Mouse (Mus musculus): ENCODE measurements around the gene Glyatl3. TPM values are rescaled to one million over a fixed set of nuclear protein-coding genes. Genes with fewer than 3 reads are reported as not detected.

Glyatl3 gene
- polyA plus RNA-seq, 1 experiment, result not detected

- Histone ChIP-seq H3K36me3 (ENCODE audit: control insufficient read depth, insufficient read depth, low read length) (no peaks in the 10 kb centered on the region), H3K27ac (ENCODE audit: insufficient read depth, low read length) (peak within 1 kb of the TSS; percentile 53), H3K4me1 (ENCODE audit: control insufficient read depth, insufficient read depth, insufficient read length) (no peaks in the 10 kb centered on the region), H3K4me3 (ENCODE audit: extremely low read depth, insufficient read depth, insufficient read length) (peak within 1 kb of the TSS; percentile 57), H3K27me3 (ENCODE audit: control insufficient read depth, insufficient read depth, low read length) (no peaks in the 10 kb centered on the region)
- TF ChIP-seq CTCF (IDR thresholded peaks at IDR 0.05; ENCODE audit: extremely low read depth, insufficient read depth, insufficient read length, insufficient replicate concordance), result no peak
- TF ChIP-seq POLR2A (IDR thresholded peaks at IDR 0.05; ENCODE audit: low read depth, low read length), result no peak
- peak in 1 of 2 experiments; percentile 4 for DNase-seq (ENCODE audit: low read depth in 1 of 2, low spot score in 2 of 2)
- 1% methylated on average over 40 of the region's 40 CpGs for WGBS
These were observed 34.0 kb downstream of the Glyatl3 start, which contains the start of gene 9130008F23Rik for GRCm38 (mm10) chr17:40879924-40880691. TSS of gene 9130008F23Rik (minus strand) at chr17:40880559.

- no peak for DNase-seq (ENCODE audit: low read depth in 1 of 2, low spot score in 2 of 2)
- no peak for TF ChIP-seq POLR2A (IDR thresholded peaks at IDR 0.05; ENCODE audit: low read depth, low read length)
- TF ChIP-seq CTCF (IDR thresholded peaks at IDR 0.05; ENCODE audit: extremely low read depth, insufficient read depth, insufficient read length, insufficient replicate concordance), result no peak
- Histone ChIP-seq H3K36me3 (ENCODE audit: control insufficient read depth, insufficient read depth, low read length) (no peaks in the 10 kb centered on the region), H3K27me3 (ENCODE audit: control insufficient read depth, insufficient read depth, low read length) (no peaks in the 10 kb centered on the region), H3K27ac (ENCODE audit: insufficient read depth, low read length) (no peak overlapping the region), H3K4me1 (ENCODE audit: control insufficient read depth, insufficient read depth, insufficient read length) (no peaks in the 10 kb centered on the region), H3K4me3 (ENCODE audit: extremely low read depth, insufficient read depth, insufficient read length) (peak overlapping the region; percentile 57)
- 9% methylated on average over 6 of the region's 6 CpGs for WGBS
These were observed 34.6 kb downstream of the Glyatl3 start for GRCm38 (mm10) chr17:40879528-40879923.

- TF ChIP-seq POLR2A (IDR thresholded peaks at IDR 0.05; ENCODE audit: low read depth, low read length), result no peak
- no peak for TF ChIP-seq CTCF (IDR thresholded peaks at IDR 0.05; ENCODE audit: extremely low read depth, insufficient read depth, insufficient read length, insufficient replicate concordance)
- H3K4me3 ChIP-seq (ENCODE audit: extremely low read depth, insufficient read depth, insufficient read length), result no peak overlapping the region
These were observed 36.4 kb downstream of the Glyatl3 start for GRCm38 (mm10) chr17:40877741-40878140.

GRCm38 (mm10) chr17:40875568-40875967 lies 38.6 kb downstream of the Glyatl3 start:
- DNase-seq (ENCODE audit: low read depth in 1 of 2, low spot score in 2 of 2), result no peak
- WGBS, result 23% methylated on average over 1 of the region's 1 CpGs
- H3K4me3 ChIP-seq (ENCODE audit: extremely low read depth, insufficient read depth, insufficient read length), result no peak overlapping the region
- H3K27me3 ChIP-seq (ENCODE audit: control insufficient read depth, insufficient read depth, low read length), result no peaks in the 10 kb centered on the region
- TF ChIP-seq POLR2A (IDR thresholded peaks at IDR 0.05; ENCODE audit: low read depth, low read length), result no peak
- TF ChIP-seq CTCF (IDR thresholded peaks at IDR 0.05; ENCODE audit: extremely low read depth, insufficient read depth, insufficient read length, insufficient replicate concordance), result no peak
- H3K4me1 ChIP-seq (ENCODE audit: control insufficient read depth, insufficient read depth, insufficient read length), result no peaks in the 10 kb centered on the region
- H3K36me3 ChIP-seq (ENCODE audit: control insufficient read depth, insufficient read depth, low read length), result no peaks in the 10 kb centered on the region
- no peak overlapping the region for H3K27ac ChIP-seq (ENCODE audit: insufficient read depth, low read length)

More at GRCm38 (mm10) chr17:40877741-40878140, 36.4 kb downstream of the Glyatl3 start:
- Histone ChIP-seq H3K27me3 (ENCODE audit: control insufficient read depth, insufficient read depth, low read length) (no peaks in the 10 kb centered on the region), H3K27ac (ENCODE audit: insufficient read depth, low read length) (no peak overlapping the region), H3K36me3 (ENCODE audit: control insufficient read depth, insufficient read depth, low read length) (no peaks in the 10 kb centered on the region), H3K4me1 (ENCODE audit: control insufficient read depth, insufficient read depth, insufficient read length) (no peaks in the 10 kb centered on the region)
- no peak for DNase-seq (ENCODE audit: low read depth in 1 of 2, low spot score in 2 of 2)
- 65% methylated on average over 3 of the region's 3 CpGs for WGBS

DNA sequence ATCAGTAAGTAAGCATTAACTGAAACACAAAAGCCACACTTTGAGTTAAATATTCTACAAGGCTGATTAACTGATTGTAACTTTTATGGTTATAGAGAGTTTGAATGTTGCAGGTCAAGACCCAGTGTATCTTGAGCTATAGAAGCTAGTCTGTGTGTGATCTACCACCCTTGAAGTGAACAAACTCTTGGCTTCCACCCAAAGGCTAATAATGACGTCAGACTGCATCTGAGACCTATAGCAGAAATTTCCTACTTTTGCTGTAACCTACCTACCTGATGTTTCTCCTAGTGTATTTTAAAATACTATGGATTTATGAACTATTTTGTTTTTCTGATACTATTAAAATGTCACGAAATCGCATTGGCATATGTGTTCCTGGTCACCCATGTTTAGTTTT lies 39.4 kb downstream of the Glyatl3 start:
- TF ChIP-seq CTCF (IDR thresholded peaks at IDR 0.05; ENCODE audit: extremely low read depth, insufficient read depth, insufficient read length, insufficient replicate concordance) (no peak), POLR2A (IDR thresholded peaks at IDR 0.05; ENCODE audit: low read depth, low read length) (no peak)
- Histone ChIP-seq H3K4me1 (ENCODE audit: control insufficient read depth, insufficient read depth, insufficient read length) (no peaks in the 10 kb centered on the region), H3K27me3 (ENCODE audit: control insufficient read depth, insufficient read depth, low read length) (no peaks in the 10 kb centered on the region), H3K27ac (ENCODE audit: insufficient read depth, low read length) (no peak overlapping the region), H3K4me3 (ENCODE audit: extremely low read depth, insufficient read depth, insufficient read length) (no peak overlapping the region), H3K36me3 (ENCODE audit: control insufficient read depth, insufficient read depth, low read length) (no peaks in the 10 kb centered on the region)
- DNase-seq (ENCODE audit: low read depth in 1 of 2, low spot score in 2 of 2), result no peak
- 88% methylated on average over 3 of the region's 3 CpGs for WGBS

- Histone ChIP-seq H3K27ac (ENCODE audit: insufficient read depth, low read length) (0 out of 2 replicates have a peak overlapping the region, but pooled peaks have one; percentile 22), H3K4me1 (ENCODE audit: control insufficient read depth, insufficient read depth, insufficient read length) (no peaks in the 10 kb centered on the region)
- DNase-seq (ENCODE audit: low read depth in 1 of 2, low spot score in 2 of 2), result no peak
These were observed 40.6 kb downstream of the Glyatl3 start for GRCm38 (mm10) chr17:40873582-40874011.

DNA sequence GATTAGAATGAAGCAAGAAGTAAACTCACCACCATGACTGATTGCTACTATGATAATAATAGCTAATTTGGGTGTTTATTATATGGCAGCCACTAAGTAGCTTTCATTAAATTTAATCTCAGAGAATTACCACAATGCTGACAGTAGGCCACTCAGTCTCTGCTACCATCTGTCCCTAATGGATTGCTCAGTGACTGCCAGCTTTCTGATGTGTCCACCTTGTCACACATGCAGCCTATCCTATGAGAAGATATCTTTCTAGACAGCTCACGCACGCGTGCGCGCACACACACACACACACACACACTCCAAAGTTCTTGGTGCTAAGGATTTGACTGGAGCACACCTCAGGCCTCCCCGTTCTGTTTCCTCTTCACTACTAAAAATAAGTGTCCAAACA lies 41.5 kb downstream of the Glyatl3 start:
- H3K4me3 ChIP-seq (ENCODE audit: extremely low read depth, insufficient read depth, insufficient read length), result no peak overlapping the region
- no peak for TF ChIP-seq CTCF (IDR thresholded peaks at IDR 0.05; ENCODE audit: extremely low read depth, insufficient read depth, insufficient read length, insufficient replicate concordance)
- TF ChIP-seq POLR2A (IDR thresholded peaks at IDR 0.05; ENCODE audit: low read depth, low read length), result no peak
- DNase-seq (ENCODE audit: low read depth in 1 of 2, low spot score in 2 of 2), result no peak
- H3K36me3 ChIP-seq (ENCODE audit: control insufficient read depth, insufficient read depth, low read length), result no peaks in the 10 kb centered on the region
- no peaks in the 10 kb centered on the region for H3K4me1 ChIP-seq (ENCODE audit: control insufficient read depth, insufficient read depth, insufficient read length)
- H3K27ac ChIP-seq (ENCODE audit: insufficient read depth, low read length), result no peak overlapping the region
- 97% methylated on average over 6 of the region's 6 CpGs for WGBS
- no peaks in the 10 kb centered on the region for H3K27me3 ChIP-seq (ENCODE audit: control insufficient read depth, insufficient read depth, low read length)

More at GRCm38 (mm10) chr17:40873582-40874011, 40.6 kb downstream of the Glyatl3 start:
- Histone ChIP-seq H3K27me3 (ENCODE audit: control insufficient read depth, insufficient read depth, low read length) (no peaks in the 10 kb centered on the region), H3K4me3 (ENCODE audit: extremely low read depth, insufficient read depth, insufficient read length) (no peak overlapping the region), H3K36me3 (ENCODE audit: control insufficient read depth, insufficient read depth, low read length) (no peaks in the 10 kb centered on the region)
- 11% methylated on average over 2 of the region's 2 CpGs for WGBS
- TF ChIP-seq POLR2A (IDR thresholded peaks at IDR 0.05; ENCODE audit: low read depth, low read length) (no peak), CTCF (IDR thresholded peaks at IDR 0.05; ENCODE audit: extremely low read depth, insufficient read depth, insufficient read length, insufficient replicate concordance) (no peak)
